Mouse (Mus musculus) myocyte (in vitro differentiated cells): ENCODE data around the gene Wdfy3.

ENCODE experiments used
- MAX ChIP-seq: IDR thresholded peaks from one replicate; pipeline ENCODE4 v1.6.1; 2011; ENCODE audit warnings: low read depth, mild to moderate bottlenecking, control low read depth
- MYOD1 ChIP-seq, 3 experiments: IDR thresholded peaks; one replicate each; pipeline ENCODE4 v1.6.1; 2011; ENCODE audit warnings: control low read depth in 2 of 3, low read depth in 2 of 3, mild to moderate bottlenecking in 2 of 3, moderate library complexity in 1 of 3; ENCODE audit not compliant: insufficient read length in 2 of 3, control insufficient read depth in 1 of 3
- MYOG ChIP-seq, 3 experiments: IDR thresholded peaks; one replicate each; pipeline ENCODE4 v1.6.1; 2011; ENCODE audit warnings: control low read depth in 2 of 3, low read depth in 2 of 3, mild to moderate bottlenecking in 2 of 3; ENCODE audit not compliant: insufficient read length in 2 of 3, control insufficient read depth in 1 of 3, insufficient read depth in 1 of 3
- POLR2A ChIP-seq: IDR thresholded peaks from one replicate; pipeline ENCODE4 v1.6.1; 2011; ENCODE audit warnings: low read depth, mild to moderate bottlenecking, control low read depth, moderate library complexity; ENCODE audit not compliant: insufficient read length
- POLR2AphosphoS2 ChIP-seq: IDR thresholded peaks from one replicate; pipeline ENCODE4 v1.6.1; 2011; ENCODE audit warnings: low read depth, control low read depth; ENCODE audit not compliant: insufficient read length
- TCF12 ChIP-seq: IDR thresholded peaks from one replicate; pipeline ENCODE4 v1.6.1; 2011; ENCODE audit warnings: mild to moderate bottlenecking, control low read depth; ENCODE audit not compliant: poor library complexity, insufficient read depth, severe bottlenecking
- USF1 ChIP-seq: IDR thresholded peaks from one replicate; pipeline ENCODE4 v1.6.1; 2011; ENCODE audit warnings: low read depth, mild to moderate bottlenecking, control low read depth, moderate library complexity

- TF ChIP-seq USF1 (no peak), MAX (no peak), POLR2A (no peak), TCF12 (no peak), POLR2AphosphoS2 (no peak), MYOD1 (IDR thresholded peaks at IDR 0.05; ENCODE audit: control insufficient read depth in 1 of 3, insufficient read length in 2 of 3, low read depth in 2 of 3) (no peak), MYOG (IDR thresholded peaks at IDR 0.05; ENCODE audit: control insufficient read depth in 1 of 3, insufficient read depth in 1 of 3, insufficient read length in 2 of 3, low read depth in 2 of 3) (no peak)
Observed at GRCm38 (mm10) chr5:102072057-102072456, 2.3 kb upstream of the Wdfy3 start.
